Mouse (Mus musculus) left cerebral cortex, adult 2 months (tissue): ENCODE data around the gene Lipi. TPM values are rescaled to one million over a fixed set of nuclear protein-coding genes. Genes with fewer than 3 reads are reported as not detected.
A peak's percentile ranks its signal among the peaks of the same experiment; 100 is the strongest.

Experiments used
- DNase-seq, 2 experiments: peaks; one replicate each; pipeline ENCODE4 v3.0.0; 2021 to 2022; ENCODE audit warnings: low spot score in 2 of 2, mixed read lengths in 1 of 2; ENCODE audit errors: extremely low spot score in 1 of 2
- H3K27ac ChIP-seq: fragments of 200-600 bp; 2 replicates; pipeline ENCODE4 v1.8.1; 2022
- H3K4me3 ChIP-seq: fragments of 200-600 bp; 2 replicates; pipeline ENCODE4 v1.8.1; 2022
- CTCF ChIP-seq: fragments of 200-600 bp; IDR thresholded peaks from 2 replicates; pipeline ENCODE4 v1.8.1; 2022; ENCODE audit warnings: antibody characterized with exemption, mild to moderate bottlenecking, moderate library complexity
- intact Hi-C: fragments of 180-260 bp; cut with DNase I; formaldehyde crosslinking; loops from one replicate; pipeline ENCODE4 v1.15.1; 2025
- long read RNA-seq, 2 experiments: library from polyadenylated mRNA; stranded (forward); transcript quantifications; one replicate each; pipeline ENCODE4 v2.0.0; 2021; ENCODE audit warnings: borderline mapping rate in 2 of 2
- total RNA-seq, 2 experiments: library from RNA; stranded (reverse); gene quantifications; 2 replicates each; pipeline ENCODE4 v1.2.3; 2021

Gene Lipi
- not detected for total RNA-seq
- long read RNA-seq, experiment 1 = 0 reads
- long read RNA-seq, experiment 2 = 0 reads

DNA sequence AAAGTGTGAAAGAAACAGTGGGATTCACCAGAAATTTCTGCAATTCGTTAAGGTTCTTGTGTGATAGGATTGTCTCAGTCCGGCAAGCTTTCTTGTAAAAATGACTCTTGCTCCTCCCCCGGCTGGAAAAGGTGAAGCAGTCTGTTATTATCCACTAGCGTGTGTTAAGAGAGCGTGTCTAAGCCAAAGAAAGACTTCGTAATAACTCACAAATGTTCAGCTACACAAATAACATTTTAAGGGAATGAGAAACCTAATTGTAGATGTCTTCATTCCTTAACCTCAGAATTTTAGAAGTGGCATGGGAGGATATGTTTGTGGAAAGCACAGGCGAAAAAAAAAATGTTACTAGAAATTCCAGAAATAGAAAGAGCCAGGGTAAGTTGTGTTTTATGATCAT, at the start of gene Lipi:
Gene Lipi (minus strand): TSS at position 101 of the 400 bp plus-strand sequence.
- DNase-seq = no peak
- Histone ChIP-seq H3K4me3 (no peak within 1 kb of the TSS), H3K27ac (no peak within 1 kb of the TSS)
- intact Hi-C loops = no loop called here
- TF ChIP-seq CTCF = no peak

DNA sequence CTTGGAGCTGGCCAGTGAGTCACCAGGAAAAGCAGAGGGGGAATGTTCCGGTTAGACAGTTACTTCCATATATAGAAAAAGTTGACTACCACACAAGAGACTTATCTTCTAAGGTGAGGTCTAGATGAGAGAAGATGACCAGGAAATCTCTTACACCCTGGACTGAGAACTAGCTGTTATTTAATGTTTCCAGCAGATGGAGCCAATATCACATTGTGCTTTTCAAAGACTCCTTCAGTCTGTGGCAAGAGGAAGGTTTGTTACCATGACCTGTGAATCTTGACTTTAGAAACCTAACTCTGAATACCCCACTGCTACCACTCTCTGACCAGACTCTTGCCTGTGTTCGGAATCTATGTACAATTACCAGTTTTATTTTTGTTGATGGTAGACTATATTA, 42.0 kb upstream of the Lipi start:
- no peak overlapping the region for H3K27ac ChIP-seq
- H3K4me3 ChIP-seq = no peak overlapping the region
- DNase-seq = no peak
- TF ChIP-seq CTCF = peak; percentile 54
- intact Hi-C loops = no loop called here

GRCm38 (mm10) chr16:75617651-75618349, 31.9 kb upstream of the Lipi start:
- peak in 1 of 2 experiments; percentile 26 for DNase-seq
- H3K4me3 ChIP-seq = no peak overlapping the region
- intact Hi-C loops = loop anchor here (2.0 to 5.0 kb wide), 2 partner anchors 275 to 1279 kb away; no protein-coding TSS in a partner anchor
- H3K27ac ChIP-seq = no peak overlapping the region
- peak; percentile 71 for TF ChIP-seq CTCF

DNA sequence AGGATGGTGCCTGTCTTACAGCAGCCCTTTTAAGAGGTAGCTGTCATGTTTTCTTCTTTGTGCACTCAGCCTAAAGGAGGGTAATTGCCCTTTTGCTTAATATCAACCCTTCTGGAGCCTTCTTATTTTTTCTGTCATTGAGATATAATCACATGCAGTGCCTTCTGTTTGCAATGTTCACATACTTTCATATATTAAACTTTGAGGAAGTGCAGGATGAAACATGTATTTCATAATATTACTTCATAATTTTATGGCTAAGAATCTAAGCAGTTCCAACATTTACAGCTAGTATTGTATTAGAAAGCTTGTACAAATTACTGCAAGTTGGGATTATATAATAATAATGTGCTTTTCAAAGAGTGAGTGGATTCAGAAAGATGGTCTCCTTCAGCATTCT, 26.7 kb upstream of the Lipi start:
- no peak for TF ChIP-seq CTCF
- no peak for DNase-seq
- Histone ChIP-seq H3K27ac (no peak overlapping the region), H3K4me3 (no peak overlapping the region)
- intact Hi-C loops = no loop called here

DNA sequence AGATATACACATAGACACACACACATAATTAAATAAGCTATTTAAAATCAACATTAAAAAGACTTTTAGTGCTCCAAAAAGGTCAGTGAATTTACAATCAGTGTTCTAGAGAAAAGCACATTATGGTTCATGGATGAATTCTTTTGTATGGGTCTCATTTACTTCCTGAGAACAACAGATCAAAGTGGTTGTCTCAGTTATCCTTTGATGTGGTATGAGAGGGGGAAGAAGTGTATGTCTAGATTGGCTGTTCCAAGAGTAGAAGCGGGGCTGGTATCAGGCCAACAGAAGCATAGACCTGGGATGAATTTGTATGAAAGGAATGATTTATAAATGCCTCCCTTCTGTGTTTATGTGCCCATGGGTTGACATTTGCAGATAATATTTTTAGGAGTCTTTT, 20.6 kb upstream of the Lipi start:
- DNase-seq = no peak
- TF ChIP-seq CTCF = no peak
- H3K27ac ChIP-seq = no peak overlapping the region
- intact Hi-C loops = no loop called here
- H3K4me3 ChIP-seq = no peak overlapping the region

DNA sequence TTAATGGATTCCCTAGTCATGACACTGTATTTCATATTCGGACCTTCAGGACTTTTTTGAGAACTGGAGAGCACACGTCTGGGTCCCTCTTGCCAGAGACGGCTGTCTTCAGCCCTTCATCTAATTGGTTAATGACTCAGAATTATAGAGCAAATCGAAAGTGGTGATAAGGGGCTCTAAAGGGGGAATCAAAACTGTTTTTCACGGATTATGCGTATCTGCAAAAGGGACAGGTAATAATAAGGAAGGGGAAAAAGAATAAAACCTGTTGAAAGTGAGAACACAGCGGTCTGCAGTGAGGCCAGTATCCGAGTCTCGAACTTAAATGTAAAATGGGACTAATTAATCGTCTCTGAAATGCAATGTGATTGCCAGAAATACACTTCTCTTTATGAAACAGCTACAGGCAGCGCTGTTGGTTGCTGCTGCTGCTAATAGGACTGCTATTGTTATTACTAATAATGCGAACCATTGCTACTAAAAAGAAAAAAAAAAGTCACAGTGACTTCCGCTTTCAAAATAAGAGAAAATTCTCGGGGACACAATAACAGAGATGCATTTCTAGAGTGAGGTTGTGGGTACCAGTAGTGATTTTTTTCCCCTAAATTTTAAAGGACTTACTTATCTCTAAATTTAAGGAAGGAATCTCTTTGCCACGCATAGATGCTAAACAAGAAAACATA, 7.8 kb upstream of the Lipi start:
- peak overlapping the region; percentile 86 for H3K4me3 ChIP-seq
- no peak overlapping the region for H3K27ac ChIP-seq
- intact Hi-C loops = no loop called here
- no peak for DNase-seq
- no peak for TF ChIP-seq CTCF

DNA sequence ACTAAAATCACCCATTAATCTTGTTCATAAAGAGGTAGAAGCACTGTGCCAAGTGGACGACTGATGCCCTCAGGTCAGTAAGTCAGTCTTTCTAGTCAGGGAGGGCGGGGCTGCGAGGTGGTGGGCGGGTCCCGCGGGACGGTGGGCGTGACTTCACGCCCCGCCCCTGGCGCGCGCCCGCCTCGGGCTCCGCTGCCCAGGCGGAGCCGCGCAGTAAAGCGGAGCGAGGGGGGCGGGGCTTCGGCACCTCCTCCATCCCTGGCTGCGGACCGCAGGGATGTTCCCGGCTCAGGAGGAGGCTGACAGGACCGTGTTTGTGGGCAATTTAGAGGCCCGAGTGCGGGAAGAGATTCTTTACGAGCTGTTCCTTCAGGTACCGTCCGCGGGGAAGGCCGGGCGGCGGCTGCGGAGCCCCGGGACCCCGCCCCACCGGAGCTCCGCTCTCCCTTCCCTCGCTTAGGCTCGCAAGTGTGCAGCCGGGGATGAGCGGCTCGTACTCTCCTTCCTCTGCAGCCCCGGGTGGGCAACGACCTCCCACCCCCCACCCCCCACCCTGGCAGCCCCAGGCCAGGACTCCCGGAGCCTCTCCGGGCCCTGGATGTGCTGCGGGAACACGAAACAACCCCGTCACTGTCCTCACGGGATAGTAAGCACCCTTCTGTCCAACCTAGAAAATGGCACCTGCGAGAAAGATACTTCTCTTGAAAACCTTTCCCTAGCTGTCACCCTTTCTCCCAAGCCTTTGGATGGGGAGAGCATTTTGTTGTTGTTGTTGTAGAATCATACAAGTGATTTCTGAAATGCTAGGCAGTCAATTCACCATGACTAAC, 7.0 kb upstream of the Lipi start, which contains the start of gene Rbm11:
Gene Rbm11 (plus strand): TSS at position 174 of the 830 bp plus-strand sequence.
- no peak for TF ChIP-seq CTCF
- Histone ChIP-seq H3K4me3 (peak within 1 kb of the TSS; percentile 86), H3K27ac (peak within 1 kb of the TSS; percentile 90)
- peak; percentile 82 for DNase-seq
- intact Hi-C loops = no loop called here

- Histone ChIP-seq H3K27ac (no peak overlapping the region), H3K4me3 (no peak overlapping the region)
- no peak for DNase-seq
- no peak for TF ChIP-seq CTCF
- intact Hi-C loops = no loop called here
Measured at GRCm38 (mm10) chr16:75586466-75586865, 605 bp upstream of the Lipi start.

GRCm38 (mm10) chr16:75582279-75582678, 3.6 kb downstream of the Lipi start:
- Histone ChIP-seq H3K4me3 (no peak overlapping the region), H3K27ac (no peak overlapping the region)
- DNase-seq = no peak
- no peak for TF ChIP-seq CTCF
- intact Hi-C loops = no loop called here

DNA sequence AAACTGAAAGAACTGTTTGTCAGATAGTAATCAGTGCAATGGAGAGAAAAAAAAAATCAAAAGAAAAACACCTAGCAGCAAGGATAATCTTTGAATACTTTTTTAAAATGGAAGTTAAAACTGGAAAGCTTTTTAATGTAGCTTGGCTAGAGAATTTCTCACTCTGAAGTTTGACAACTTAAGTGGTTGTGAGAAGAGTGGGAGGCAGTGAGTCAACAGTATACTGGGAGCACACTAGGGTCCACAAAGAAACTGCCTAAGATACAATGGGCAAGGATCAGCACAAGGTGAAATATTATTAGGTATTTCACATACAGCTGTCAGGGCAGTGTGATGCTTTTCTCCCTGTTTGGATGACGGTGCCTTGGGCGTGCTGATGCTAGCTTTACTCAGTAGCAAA, 23.0 kb downstream of the Lipi start:
- Histone ChIP-seq H3K27ac (no peak overlapping the region), H3K4me3 (no peak overlapping the region)
- intact Hi-C loops = no loop called here
- no peak for TF ChIP-seq CTCF
- DNase-seq = no peak

DNA sequence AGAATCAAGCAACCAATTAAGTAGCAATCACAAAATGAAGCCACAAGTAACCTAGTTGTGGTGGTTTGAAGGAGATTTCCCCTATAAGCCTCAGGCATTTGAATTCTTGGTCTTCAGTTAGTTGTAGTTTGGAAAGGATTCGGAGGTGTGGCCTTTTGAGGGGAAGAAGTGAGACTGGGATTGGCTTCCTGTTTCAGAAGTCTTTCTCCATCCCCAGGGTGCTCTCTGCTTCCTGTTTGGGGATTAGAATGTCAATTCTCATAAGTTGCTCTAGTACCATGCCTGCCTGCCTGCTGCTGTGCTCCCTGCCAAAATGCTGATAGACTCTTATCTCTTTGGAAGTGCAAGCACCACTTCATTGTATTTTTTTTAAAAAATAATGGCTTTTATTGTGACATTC, 40.6 kb downstream of the Lipi start:
- Histone ChIP-seq H3K4me3 (no peak overlapping the region), H3K27ac (no peak overlapping the region)
- DNase-seq = no peak
- no peak for TF ChIP-seq CTCF
- intact Hi-C loops = no loop called here
